Mouse (Mus musculus) kidney, embryonic 14.5 days (tissue): Measurements from ENCODE around the gene Spsb1. TPM values are rescaled to one million over a fixed set of nuclear protein-coding genes. Genes with fewer than 3 reads are reported as not detected.

Experiments used
- ATAC-seq: fragments of 200-750 bp; cut with Nextera tagmentation; 2 replicates; pipeline ENCODE4 v1.8.0; 2017; ENCODE audit warnings: moderate number of reproducible peaks, mild to moderate bottlenecking, moderate TSS enrichment, moderate library complexity; ENCODE audit not compliant: low FRiP score, low TSS enrichment
- H3K27ac ChIP-seq: fragments of 300-500 bp; sonication (generic); 2 replicates; pipeline ENCODE4 v1.5.1; 2014; ENCODE audit warnings: low read depth, mild to moderate bottlenecking, low read length, moderate library complexity, mixed read lengths
- H3K27me3 ChIP-seq: fragments of 300-500 bp; sonication (generic); 2 replicates; pipeline ENCODE4 v1.6.1; 2014; ENCODE audit warnings: mild to moderate bottlenecking, low read length; ENCODE audit not compliant: control insufficient read depth, insufficient read depth
- H3K36me3 ChIP-seq: fragments of 300-500 bp; sonication (generic); 2 replicates; pipeline ENCODE4 v1.6.1; 2014; ENCODE audit warnings: low read length, mixed read lengths; ENCODE audit not compliant: control insufficient read depth, insufficient read depth
- H3K4me1 ChIP-seq: fragments of 300-500 bp; sonication (generic); 2 replicates; pipeline ENCODE4 v1.6.1; 2014; ENCODE audit warnings: low read length, mixed read lengths; ENCODE audit not compliant: control insufficient read depth, insufficient read depth
- H3K4me2 ChIP-seq: fragments of 300-500 bp; sonication (generic); replicated peaks from 2 replicates; pipeline ENCODE4 v1.6.1; 2014; ENCODE audit warnings: low read depth, mild to moderate bottlenecking, low read length
- H3K4me3 ChIP-seq: fragments of 300-500 bp; sonication (generic); 2 replicates; pipeline ENCODE4 v1.5.1; 2014; ENCODE audit warnings: mild to moderate bottlenecking, low read length
- H3K9ac ChIP-seq: fragments of 300-500 bp; sonication (generic); 2 replicates; pipeline ENCODE4 v1.6.1; 2014; ENCODE audit warnings: low read depth, mild to moderate bottlenecking, low read length, moderate library complexity
- H3K9me3 ChIP-seq: fragments of 300-500 bp; sonication (generic); 2 replicates; pipeline ENCODE4 v1.6.1; 2016; ENCODE audit warnings: low read length; ENCODE audit not compliant: control insufficient read depth
- WGBS: fragments of 180-500 bp; shearing (Covaris S2); extraction: QIAGEN DNeasy Blood & Tissue Kit; methylation state at CpG from one replicate; pipeline ENCODE4 v1.1.7; 2014; 5-methylcytosine and 5-hydroxymethylcytosine counted together
- polyA plus RNA-seq: library from polyadenylated mRNA; unstranded; fragments of >200 nt; fragmentation: Nextera tagmentation; extraction: Ambion mirVana; gene quantifications from 2 replicates; pipeline ENCODE4 v1.2.1, GENCODE M21; 2014

The Spsb1 gene
- polyA plus RNA-seq, 1 experiment from 2014 or later: 9.6 TPM

DNA sequence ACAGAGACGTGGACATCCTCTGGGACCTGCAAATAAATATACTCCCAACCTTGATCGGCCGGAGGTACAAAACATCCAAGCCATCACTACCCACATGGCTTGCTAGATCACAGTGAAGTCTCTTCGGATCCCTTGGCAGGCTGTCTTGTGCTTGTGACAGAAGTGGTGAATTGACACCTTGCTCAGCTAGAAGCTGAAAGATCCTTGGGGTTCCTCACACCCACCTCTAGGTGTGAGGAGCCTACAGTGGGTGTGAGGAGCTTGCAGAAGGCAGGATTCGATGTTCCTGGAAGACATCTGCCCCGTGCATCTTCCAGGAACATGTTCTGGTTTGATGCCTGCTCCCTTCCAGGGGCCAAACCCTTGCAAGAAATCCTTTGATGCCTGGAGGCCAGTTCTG is 22.3 kb upstream of the Spsb1 start:
- WGBS: 64% methylated on average over 6 of the region's 6 CpGs
- H3K9ac ChIP-seq: no peak overlapping the region

DNA sequence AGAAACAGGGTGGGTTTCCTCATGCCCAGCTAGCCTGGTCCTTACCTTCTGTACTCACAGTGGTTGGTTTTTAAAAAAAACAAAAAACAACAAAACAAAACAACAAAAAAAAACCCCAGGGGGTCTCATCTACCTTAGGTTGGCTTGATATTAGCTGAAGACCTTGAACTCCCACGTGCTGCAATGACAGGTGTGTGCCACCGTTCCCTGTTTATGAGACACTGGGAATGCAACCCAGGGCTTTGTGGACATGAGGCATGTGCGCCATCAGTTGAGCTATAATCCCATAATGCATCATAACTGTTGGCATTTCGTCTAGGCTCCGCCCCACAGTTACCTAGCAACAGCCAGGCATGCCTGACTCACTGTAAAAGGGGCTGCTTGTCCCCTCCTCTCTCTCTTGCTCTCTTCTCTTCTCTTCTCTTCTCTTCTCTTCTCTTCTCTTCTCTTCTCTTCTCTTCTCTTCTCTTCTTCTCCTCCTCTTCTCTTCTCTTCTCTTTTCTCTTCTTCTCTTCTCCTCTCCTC is 20.9 kb upstream of the Spsb1 start:
- peaks cover 20% of the 10 kb centered on the region; the same call in 1 of the 2 replicates for H3K4me1 ChIP-seq
- no peak overlapping the region for H3K27ac ChIP-seq
- H3K4me2 ChIP-seq: no peak overlapping the region
- no peaks in the 10 kb centered on the region for H3K27me3 ChIP-seq
- H3K36me3 ChIP-seq: no peaks in the 10 kb centered on the region
- WGBS: 83% methylated on average over 5 of the region's 5 CpGs
- ATAC-seq: no peak
- no peak overlapping the region for H3K4me3 ChIP-seq
- H3K9ac ChIP-seq: no peak overlapping the region
- no peaks in the 10 kb centered on the region for H3K9me3 ChIP-seq

More for the DNA sequence above, 22.3 kb upstream of the Spsb1 start:
- no peak overlapping the region for H3K4me3 ChIP-seq
- H3K4me1 ChIP-seq: peaks cover 20% of the 10 kb centered on the region; the same call in 1 of the 2 replicates
- no peak overlapping the region for H3K27ac ChIP-seq
- no peak overlapping the region for H3K4me2 ChIP-seq
- no peaks in the 10 kb centered on the region for H3K9me3 ChIP-seq
- ATAC-seq: no peak
- H3K27me3 ChIP-seq: no peaks in the 10 kb centered on the region
- peaks cover 6% of the 10 kb centered on the region; the same call in 1 of the 2 replicates for H3K36me3 ChIP-seq

DNA sequence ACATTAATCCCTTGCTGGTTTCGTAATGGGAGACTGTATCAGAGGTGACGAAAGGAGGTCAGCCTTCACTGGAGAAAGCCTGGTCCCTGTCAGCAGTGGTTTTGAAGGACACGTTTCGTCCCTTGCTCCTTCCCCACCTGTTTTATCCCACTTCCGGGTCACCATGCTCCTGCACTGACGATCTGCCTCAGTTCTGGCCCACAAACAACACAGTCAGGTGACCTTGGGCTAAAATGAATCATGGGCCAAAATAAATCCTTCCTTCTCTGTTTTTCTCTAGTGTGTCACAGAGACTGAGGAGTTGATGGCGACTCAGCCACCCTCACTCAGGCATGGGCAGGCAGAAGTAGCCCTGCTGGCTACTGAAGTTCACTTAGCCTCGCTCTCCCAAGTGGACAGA is 20.4 kb upstream of the Spsb1 start:
- no peak overlapping the region for H3K27ac ChIP-seq
- 43% methylated on average over 8 of the region's 8 CpGs for WGBS
- ATAC-seq: no peak
- H3K4me2 ChIP-seq: no peak overlapping the region
- no peaks in the 10 kb centered on the region for H3K27me3 ChIP-seq
- no peak overlapping the region for H3K4me3 ChIP-seq
- no peaks in the 10 kb centered on the region for H3K9me3 ChIP-seq
- H3K36me3 ChIP-seq: no peaks in the 10 kb centered on the region
- H3K4me1 ChIP-seq: peaks cover 20% of the 10 kb centered on the region; the same call in 1 of the 2 replicates
- H3K9ac ChIP-seq: no peak overlapping the region

DNA sequence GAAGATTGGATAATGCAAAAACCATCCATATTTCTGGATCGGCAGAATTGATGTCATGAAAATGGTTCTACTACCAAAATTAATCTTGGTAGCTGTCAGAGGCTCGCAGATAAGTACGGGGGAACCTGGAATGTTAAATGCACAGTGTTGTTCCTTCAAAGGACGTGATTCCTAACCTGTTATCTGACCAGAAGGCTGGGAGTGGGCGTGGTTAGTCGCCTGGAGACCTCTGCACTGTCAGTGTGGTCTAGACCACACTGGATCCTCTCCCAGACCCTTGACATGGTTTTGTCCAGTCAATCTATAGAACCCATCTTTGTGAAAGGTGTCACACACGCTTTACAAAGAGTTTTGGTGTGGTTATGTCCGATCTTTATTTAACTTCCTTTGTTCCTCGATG is 16.6 kb upstream of the Spsb1 start:
- Histone ChIP-seq H3K27me3 (no peaks in the 10 kb centered on the region), H3K9ac (no peak overlapping the region), H3K36me3 (no peaks in the 10 kb centered on the region), H3K4me1 (peaks cover 6% of the 10 kb centered on the region; the same call in 1 of the 2 replicates), H3K4me2 (no peak overlapping the region), H3K9me3 (no peaks in the 10 kb centered on the region), H3K4me3 (no peak overlapping the region), H3K27ac (no peak overlapping the region)
- 67% methylated on average over 9 of the region's 9 CpGs for WGBS
- no peak for ATAC-seq

DNA sequence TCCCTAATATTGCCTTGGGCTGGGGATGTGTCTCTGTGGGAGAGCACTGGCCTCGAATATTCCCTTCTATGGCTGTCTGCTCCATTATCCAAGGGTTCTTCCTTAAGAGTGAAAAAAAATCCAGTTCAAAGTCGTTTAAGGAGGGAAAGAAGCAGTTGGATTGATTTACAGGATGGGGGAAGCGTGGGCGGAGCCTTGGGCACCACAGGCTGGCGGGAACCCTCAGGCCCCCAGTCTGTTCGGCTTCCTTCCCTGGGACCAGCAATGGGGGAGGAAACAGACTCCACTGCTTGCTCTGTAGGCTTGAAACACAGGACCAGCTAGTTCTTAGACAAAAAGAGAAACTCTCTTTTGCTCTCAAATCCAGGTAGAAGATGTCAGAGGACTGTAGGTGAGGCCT is 13.7 kb upstream of the Spsb1 start:
- 4% methylated on average over 6 of the region's 6 CpGs for WGBS
- Histone ChIP-seq H3K4me3 (no peak overlapping the region), H3K4me2 (no peak overlapping the region), H3K27me3 (no peaks in the 10 kb centered on the region), H3K4me1 (peaks cover 13% of the 10 kb centered on the region), H3K9me3 (no peaks in the 10 kb centered on the region), H3K9ac (no peak overlapping the region), H3K27ac (no peak overlapping the region), H3K36me3 (no peaks in the 10 kb centered on the region)
- peak; percentile 29; the same call in 1 of the 2 replicates for ATAC-seq

DNA sequence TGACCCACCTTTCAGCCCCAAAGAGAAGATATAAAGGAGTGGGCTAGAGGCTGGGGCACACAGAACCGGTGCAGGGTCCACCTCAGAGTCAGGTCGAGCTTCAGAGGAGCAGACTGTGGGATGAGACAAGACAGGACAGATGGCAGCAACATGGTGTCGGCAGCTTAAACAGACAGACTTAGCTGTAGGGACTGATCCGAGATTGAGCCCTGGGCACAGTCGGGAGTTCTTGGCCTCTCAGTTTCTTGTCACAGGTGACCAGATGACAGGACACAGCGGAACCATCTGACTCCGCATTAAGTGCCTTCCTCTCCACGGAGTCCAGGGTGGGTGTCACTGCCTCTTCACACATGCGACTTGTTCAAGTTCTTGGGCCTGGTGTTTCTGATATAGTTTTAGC is 12.1 kb upstream of the Spsb1 start:
- H3K4me3 ChIP-seq: no peak overlapping the region
- H3K9me3 ChIP-seq: no peaks in the 10 kb centered on the region
- H3K36me3 ChIP-seq: no peaks in the 10 kb centered on the region
- H3K4me2 ChIP-seq: no peak overlapping the region
- H3K4me1 ChIP-seq: peaks cover 13% of the 10 kb centered on the region
- WGBS: 90% methylated on average over 9 of the region's 9 CpGs
- no peak overlapping the region for H3K9ac ChIP-seq
- H3K27me3 ChIP-seq: no peaks in the 10 kb centered on the region
- ATAC-seq: no peak
- no peak overlapping the region for H3K27ac ChIP-seq

DNA sequence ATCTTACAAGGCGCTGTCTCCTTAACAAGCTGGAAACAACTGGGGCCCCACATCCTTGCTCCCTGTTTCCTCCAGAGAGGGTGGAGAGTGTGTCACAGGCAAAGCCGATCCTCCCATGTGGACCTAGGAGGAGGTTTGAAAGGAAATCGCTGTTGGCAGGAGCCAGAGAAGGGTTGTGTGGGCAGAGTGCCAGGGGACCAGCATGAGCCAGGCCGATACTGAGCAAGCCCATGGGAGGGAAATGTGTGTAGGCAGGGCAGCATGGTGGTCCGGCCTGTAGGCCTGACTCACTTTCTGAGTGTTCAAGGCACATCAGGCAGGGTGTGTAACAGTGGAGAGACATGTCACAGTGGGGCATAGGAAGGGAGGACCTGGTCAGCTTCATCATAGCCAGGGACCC is 11.4 kb upstream of the Spsb1 start:
- Histone ChIP-seq H3K27ac (no peak overlapping the region), H3K4me1 (peaks cover 13% of the 10 kb centered on the region), H3K36me3 (no peaks in the 10 kb centered on the region), H3K9me3 (no peaks in the 10 kb centered on the region), H3K4me2 (no peak overlapping the region), H3K4me3 (no peak overlapping the region), H3K9ac (no peak overlapping the region), H3K27me3 (no peaks in the 10 kb centered on the region)
- no peak for ATAC-seq
- 70% methylated on average over 5 of the region's 5 CpGs for WGBS

DNA sequence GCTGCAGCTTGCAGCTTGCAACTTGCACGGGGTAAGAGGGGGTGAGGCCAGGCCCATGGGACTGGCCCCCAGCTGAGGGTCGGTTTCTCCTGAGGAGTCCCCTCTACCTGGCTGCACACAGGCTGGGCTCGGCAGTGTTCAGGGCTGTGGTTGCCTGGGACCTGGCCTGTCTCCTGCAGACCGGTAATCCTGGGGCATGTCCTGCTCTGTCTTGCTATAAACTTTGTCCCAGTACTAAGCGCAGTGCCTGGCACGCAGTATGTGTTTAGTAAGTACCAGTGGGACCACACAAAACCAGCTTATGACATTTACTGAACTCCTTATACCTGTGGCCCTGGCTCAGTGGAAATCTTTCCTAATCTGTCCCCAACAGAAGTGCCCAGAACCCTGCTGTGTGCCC is 10.8 kb upstream of the Spsb1 start:
- H3K27me3 ChIP-seq: no peaks in the 10 kb centered on the region
- 59% methylated on average over 6 of the region's 6 CpGs for WGBS

DNA sequence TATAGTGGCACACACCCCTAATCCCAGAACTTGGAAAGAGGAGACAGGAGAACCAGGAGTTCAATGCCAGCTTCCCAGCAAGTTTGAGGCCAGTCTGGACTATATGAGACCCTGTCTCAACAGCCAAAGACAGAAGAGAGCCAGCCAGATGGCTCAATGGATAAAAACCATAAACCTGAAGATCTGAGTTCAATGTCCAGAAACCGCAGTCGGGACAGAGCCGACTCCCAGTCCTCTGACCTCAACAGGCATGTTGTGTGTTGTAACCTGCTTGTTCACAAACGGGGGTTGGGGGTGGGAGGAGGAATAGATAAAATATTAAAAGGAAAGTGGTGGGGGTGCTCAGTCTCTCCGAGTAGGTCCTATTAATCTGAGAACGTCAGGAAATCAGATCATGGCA is 10.4 kb upstream of the Spsb1 start:
- H3K27me3 ChIP-seq: no peaks in the 10 kb centered on the region
- no peak overlapping the region for H3K9ac ChIP-seq
- H3K27ac ChIP-seq: no peak overlapping the region
- H3K4me3 ChIP-seq: no peak overlapping the region
- no peaks in the 10 kb centered on the region for H3K36me3 ChIP-seq
- ATAC-seq: no peak
- peaks cover 13% of the 10 kb centered on the region for H3K4me1 ChIP-seq
- WGBS: 46% methylated on average over 6 of the region's 6 CpGs
- no peaks in the 10 kb centered on the region for H3K9me3 ChIP-seq
- H3K4me2 ChIP-seq: no peak overlapping the region

More for the DNA sequence above, 10.8 kb upstream of the Spsb1 start:
- no peak overlapping the region for H3K4me2 ChIP-seq
- H3K27ac ChIP-seq: no peak overlapping the region
- H3K4me3 ChIP-seq: no peak overlapping the region
- ATAC-seq: no peak
- peaks cover 13% of the 10 kb centered on the region for H3K4me1 ChIP-seq
- no peaks in the 10 kb centered on the region for H3K9me3 ChIP-seq
- no peak overlapping the region for H3K9ac ChIP-seq
- no peaks in the 10 kb centered on the region for H3K36me3 ChIP-seq
